Mouse (Mus musculus) embryo, embryonic 10 days (tissue): ENCODE data around the gene Rita1.
A peak's percentile ranks its signal among the peaks of the same experiment; 100 is the strongest.

ENCODE experiments used
- DNase-seq: peaks from one replicate; pipeline ENCODE4 v3.0.0-alpha.2; 2015; ENCODE audit warnings: low spot score

Gene Rita1

DNA sequence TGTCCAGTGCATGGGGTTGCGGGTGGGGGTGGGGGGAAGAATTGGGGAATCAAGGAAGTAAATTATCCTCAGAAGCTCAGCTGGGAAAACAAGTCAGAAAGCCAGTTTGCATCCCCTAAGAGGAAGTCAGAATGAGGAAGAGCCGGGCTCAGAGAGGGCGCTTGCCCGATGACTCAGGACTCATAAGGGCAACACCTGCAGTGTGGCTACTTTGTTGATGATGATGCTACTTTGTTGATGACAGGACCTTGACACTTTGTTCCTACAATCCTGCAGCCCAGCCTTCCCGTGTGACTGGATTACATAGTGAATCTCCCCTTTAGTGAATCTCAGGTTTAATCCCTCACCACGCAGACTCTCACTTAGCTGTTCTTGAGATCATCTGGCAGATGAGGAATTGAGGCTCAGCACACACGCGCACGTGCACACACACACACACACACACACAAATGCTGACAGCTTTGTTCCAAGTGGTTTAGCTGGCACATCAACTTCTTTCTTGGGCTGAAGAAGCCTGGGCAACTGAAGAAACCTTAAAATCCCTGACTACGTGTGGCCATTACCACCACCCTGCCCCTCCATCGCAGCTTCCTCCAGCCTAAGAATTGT lies 42.0 kb downstream of the Rita1 start:
- no peak for DNase-seq

DNA sequence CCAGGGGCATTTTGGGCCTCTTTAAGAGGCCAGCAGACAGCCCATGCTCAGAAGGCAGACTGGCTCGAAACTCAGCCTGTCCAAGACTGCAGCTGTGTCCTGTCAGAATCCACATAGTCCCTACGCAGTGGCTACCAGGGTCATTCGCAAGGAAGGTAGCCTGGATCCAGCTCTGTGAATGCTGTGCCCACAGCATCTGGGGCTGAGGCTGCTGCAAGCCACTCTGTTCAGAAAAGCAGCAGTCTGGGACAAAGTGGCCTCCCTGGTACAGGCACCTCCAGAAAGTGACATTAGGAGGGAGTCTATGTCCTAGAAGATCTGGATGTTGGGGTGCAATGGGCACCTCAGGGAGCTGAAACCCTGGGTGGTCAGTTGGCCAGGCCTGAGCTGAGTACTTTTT lies 42.6 kb downstream of the Rita1 start:
- DNase-seq: no peak

DNA sequence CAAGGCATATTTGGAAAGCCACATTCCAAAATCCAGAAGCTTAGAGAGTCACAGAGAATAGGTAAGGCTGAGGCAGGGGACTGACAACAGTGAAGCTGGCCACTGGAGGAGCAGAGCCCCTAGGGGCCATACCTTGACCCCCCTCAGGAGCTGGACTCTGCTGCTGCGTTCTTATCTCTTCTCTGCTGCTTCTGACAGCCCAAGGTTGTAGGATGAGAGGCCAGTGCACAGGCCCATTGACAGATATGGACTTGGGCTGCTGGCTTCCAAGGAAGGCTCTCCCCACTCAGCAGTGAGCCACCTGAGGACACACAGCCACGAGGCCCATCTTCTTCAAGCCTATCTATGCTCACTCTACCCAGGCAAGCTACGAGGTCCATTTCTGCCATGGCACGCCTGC lies 43.4 kb downstream of the Rita1 start:
- no peak for DNase-seq

DNA sequence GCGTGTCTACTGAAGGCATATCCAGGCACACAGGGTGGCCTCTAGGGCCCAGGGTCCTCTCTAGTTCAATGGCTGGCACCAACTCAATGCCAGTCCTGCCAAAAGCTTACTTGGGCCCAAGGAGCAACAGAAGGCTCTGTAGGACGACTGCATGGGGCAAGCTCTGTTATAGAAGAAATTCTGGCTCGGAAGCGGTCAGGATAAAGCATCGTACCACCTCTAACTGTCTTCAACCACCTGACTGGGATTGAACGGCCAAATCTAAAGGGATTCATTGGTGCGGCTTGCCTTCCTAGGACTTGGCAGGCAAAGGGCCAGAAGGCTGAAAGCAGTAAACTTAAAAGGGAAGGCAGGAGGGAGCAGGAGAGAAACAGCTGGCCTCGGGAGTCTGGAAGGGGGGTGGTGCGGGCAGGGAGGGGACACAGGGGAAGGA lies 44.0 kb downstream of the Rita1 start:
- no peak for DNase-seq

DNA sequence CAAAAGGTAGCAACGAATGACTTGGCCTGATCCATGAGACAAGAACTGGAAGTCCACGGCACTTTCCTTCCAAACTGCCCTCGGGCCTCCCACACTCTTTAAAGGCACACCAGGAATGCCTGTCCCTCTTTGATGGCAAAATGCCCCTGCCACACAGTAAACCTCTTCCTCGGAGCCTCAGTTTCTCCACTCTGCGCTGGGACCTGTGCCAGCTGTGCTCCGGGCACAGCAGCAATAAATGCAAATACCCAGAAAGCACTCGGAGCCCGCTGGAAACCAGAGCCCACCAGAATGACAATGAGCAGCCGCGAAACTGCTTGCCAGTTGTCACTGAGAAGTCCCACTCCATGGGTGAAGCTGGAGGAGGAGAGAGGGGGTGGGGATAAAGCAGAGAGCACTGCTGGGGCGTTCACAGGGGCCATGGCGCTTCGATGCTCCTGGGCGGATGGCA lies 44.6 kb downstream of the Rita1 start:
- no peak for DNase-seq

DNA sequence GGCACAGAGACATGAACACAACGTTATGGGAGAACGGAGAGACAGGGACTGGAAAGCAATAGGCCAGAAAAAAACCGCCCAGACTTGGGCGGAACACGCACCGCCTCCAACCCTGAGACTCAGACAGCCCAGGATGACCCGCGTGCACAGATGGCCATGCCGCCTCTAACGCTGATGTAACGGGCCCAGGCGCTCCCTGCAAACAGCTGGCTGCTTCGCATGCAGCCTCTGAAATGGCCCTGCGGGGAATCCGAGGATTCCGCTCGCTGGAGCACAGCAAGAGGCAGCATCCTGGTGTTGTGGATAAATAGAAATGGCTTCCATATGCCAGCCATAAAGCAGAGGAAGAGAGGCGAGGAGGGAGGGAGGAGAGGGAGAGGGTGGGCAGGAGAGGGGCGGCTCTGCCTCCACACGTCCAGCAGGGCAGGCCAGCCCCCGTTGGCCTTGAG lies 45.1 kb downstream of the Rita1 start:
- peak; percentile 78 for DNase-seq

DNA sequence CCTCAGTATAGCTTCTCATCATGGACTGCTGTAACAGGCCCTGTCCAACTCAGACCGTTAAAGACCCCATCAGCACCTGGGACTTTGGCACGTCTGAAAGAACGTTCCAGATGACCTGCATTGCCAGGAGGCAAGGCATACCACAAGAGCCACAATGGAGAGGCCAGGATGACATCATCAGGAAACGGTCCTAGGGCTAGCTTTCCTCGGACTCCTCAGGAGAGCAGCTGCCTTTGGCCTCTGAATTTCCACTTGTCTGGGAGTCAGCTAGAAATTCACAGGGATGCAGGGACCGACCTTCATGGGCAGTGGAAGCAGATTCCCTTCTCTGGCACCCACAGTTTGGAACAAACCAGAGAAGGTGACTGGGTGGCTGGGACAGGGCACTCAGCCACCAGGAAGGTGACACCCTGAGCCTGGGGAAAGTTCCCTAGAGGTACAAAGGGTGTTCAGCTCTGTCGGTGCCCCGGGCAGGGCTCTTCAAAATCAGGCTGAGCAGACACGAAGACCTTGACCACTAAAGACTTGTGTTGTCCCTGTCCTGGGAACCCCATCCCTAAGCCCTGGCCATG lies 45.6 kb downstream of the Rita1 start:
- DNase-seq: peak; percentile 53

DNA sequence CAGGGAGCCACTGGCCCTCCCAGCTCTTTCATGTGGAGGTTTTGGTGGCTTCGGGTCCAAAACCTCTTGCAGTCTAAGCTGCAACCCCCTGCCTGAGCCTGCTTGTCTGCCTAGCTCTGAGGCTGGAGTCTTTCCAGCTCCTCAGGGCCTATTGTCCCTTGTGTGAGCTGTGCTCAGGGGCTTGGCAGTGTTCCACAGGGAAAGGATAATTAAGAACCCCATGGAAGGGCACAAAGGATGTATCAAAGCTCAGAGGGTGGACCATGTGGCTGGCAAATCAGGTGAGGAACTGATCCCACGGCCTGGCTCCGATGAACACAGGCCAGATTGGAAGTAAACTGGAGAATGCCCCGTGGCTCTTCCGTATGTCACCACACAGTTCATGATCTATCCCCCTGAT lies 46.3 kb downstream of the Rita1 start:
- DNase-seq: no peak

DNA sequence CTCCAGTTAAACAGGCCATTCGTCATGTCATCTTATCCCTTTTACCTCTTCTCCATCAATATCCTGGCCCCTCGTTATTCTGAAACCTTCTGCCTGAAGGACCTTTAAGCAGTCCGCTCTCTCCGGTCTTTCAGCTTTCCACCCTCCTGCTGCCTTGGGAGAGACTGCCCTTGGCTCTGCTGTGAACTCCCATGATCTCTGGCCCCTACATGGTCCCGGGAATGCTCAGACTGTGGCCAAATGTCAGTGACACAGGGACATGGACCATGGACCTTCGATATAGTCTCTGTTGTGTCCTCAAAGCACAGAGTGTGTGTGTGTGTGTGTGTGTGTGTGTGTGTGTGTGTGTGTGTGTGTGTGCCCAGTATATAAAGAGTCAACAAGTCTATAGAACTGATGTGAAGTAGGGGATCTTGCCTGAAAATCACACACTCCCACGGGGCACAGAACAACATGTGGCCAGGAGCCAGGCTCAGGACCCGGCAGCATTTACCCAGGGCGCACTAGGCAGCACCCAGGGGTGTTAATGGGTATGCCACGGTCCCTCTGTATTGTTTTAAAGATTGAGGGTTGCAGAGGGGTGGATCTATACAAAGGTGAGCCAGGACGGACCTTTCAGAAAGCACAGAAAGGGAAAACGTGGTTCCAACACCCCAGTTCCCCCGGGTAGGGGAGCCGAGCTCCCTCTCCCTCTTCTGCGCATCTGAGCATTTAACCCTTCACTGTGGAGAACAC lies 47.1 kb downstream of the Rita1 start:
- DNase-seq: peak; percentile 60

DNA sequence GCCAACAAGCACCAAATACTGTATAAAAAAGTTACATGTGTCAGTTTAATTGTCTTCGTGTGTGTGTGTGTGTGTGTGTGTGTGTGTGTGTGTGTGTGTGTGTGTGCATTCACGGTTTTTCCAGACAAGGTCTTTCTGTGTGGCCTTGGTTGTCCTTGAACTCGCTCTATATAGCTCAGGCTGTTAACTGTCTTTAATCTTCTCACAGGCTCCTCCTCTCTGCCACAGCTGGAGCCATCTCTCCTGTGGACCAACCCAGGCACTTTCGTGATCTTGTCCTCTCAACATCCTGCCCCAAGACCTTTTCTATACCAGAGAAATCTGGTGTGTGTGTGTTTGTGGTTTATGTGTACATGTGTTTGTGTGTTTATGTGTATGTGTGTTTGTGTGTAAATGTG lies 48.5 kb downstream of the Rita1 start:
- no peak for DNase-seq

DNA sequence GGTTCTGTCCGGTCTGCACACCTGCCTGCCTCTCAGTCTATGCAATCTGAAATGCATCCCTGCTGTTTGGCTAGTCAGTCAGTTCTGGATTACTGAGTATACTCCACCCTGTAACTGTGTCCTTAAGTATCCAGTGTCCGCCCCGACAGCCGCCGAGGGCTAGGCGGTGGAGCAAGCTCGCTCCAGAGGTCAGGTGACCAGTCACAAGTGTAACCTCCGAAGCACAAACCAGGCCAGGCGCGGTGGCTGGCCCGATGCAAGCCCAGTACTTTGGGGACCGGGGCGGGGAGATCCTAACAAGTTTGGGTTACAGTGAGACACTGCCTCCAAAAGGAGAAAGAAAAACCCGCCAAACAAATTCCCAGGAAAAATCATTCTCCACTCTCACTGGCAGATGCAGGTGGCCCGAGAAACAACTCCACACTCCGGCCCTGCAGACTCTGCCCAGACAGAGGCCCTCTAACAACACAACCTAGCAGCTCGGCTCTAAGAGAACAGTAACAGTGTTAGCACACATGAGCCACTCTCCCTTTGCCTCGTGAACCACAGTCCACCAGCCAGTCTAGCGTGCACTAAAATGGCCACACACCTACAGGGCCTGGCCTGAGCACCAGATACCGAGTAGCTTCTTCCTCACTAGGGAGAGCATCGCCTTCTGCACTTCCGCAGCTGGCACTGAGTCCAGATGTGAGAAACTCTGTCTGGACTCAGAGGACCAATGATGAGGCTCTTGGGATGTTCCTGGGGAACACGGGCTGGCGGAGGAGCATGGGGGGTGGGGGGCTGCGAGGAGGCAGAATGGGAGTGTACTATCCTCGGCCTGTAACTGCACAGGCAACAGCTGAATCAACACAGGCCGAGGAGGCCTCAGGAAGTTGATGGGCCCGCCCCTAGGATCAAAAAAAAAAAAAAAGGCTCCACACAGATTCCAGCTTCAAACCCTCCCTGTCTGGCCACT lies 49.2 kb downstream of the Rita1 start:
- peak; percentile 71 for DNase-seq

DNA sequence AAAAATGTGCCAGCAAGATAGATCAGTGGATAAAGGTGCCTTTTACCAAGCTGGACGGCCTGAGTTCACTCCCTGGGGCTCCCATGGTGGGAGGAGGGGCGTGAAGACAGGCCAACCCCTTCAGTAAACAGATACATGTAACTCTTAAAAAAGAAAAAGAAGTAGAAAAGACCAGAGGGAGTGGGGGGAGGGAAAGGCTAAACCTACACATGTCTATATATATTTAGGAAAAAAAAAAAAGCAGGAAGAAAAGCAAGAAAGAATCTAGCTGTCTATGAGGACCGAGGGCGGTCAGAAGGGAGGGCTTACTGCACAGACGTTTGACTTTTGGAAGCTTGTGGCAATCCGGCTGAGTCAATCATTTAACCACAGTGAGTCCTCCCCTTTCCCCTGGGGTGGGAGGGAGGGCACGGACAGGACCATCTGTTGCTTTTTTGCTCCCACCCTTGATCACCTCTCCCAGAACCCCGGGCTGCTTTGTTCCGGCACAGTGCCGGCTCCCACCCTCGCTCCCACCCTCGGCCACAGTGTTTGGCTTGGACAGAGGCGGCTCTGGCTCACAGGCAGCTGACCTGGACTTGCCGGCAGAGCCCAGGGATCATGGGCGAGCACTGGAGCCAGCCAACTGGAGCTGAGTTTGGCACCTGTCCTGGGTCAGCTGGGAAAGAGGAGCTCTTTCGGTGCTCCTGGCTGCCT lies 51.6 kb downstream of the Rita1 start:
- DNase-seq: peak; percentile 71

DNA sequence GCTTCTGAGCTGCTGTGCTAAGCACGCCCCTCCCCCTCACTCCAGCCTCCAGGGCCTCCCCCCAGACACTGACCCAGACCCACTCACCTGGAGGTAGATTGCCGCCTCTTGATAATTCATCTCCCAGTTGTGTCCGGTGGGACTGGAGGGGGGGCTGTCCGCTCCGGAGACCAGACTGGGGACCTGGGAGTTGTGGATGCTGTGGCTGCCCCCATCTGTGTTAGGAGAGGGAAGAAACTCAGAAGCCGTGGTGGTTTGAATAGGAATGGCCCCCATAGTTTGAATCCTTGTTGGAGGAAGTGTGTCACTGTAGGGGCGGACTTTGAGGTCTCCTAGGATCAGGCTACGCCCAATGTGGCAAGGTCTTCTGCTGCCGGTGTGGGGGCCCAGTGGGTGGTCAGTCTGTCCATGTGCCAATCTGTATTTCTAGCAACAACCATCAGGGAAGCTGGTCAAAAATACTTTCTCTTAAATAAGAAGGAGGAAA lies 52.2 kb downstream of the Rita1 start:
- no peak for DNase-seq

DNA sequence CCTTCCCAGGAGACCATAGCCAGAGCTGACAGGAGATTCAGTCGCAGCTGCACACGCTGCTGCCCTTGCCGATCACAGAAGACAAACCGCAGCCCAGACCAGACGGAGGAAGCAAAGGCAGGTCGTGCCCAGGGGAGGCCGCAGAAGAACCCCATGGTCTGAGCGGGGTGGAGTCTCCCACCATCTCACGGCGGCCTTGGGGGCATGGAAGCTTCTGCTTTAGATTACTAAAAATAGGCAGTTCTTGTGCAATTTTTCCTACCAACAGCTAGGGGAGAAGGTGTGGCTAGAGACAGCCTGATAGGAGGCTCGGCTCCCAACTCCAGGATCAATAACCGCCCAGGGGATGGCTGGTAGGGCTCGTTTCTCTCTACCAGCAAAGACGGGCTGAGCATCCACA lies 53.6 kb downstream of the Rita1 start:
- no peak for DNase-seq

DNA sequence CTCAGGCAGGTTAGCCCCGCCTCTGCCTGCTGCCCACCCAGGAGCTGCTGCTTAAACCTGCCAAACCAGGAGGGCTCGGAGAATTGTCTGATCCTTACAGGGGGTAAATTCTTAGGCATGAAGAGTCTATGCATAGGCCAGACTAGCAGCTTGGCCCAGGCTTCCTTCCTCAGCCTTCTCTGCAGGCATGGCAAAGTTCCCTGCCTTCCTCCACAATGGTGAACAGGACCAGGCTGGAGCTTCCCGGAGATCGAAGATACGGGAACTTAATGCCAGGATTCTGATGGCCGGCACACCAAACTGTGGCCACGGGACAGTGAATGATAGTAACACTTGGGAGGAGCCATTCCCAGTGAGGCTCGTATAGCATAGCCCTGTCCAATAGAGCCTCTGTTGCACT lies 54.3 kb downstream of the Rita1 start:
- no peak for DNase-seq

DNA sequence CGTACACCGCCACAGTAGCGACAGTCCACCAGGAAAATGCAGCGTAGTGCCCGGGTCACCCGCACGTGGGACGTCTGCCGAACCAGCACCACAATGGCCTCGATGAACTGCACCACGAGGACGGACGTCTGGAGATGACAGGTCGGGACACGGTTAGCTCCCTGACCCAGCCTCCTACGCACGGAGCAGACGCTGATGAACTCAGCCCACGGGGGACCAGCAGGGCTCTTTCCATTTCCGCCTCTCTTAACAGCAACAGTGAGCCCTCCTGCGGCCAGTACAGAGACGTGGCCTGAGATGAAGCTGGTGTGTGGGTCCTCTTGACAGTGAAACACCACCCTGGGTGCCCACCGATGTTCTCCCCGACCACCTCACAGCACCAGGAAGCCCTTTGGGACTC lies 56.5 kb downstream of the Rita1 start:
- DNase-seq: no peak

DNA sequence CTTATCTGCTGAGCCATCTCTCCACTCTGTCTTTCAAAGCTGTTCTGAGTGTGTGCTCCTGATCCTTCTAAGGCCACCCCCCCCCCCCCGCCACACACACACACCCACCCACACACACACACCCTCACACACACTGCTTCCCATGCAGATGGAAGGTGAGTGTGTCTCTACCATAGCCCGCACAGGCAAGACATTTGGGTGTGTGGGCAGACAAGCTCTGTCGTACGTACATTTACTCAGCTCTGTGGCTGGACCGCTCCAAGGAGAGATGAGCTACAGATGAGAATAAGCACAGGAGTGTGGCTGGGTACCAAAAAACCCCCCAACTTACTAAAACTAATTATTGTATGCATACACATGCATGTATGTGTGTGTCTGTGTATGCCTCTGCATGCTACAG lies 61.7 kb downstream of the Rita1 start:
- no peak for DNase-seq

DNA sequence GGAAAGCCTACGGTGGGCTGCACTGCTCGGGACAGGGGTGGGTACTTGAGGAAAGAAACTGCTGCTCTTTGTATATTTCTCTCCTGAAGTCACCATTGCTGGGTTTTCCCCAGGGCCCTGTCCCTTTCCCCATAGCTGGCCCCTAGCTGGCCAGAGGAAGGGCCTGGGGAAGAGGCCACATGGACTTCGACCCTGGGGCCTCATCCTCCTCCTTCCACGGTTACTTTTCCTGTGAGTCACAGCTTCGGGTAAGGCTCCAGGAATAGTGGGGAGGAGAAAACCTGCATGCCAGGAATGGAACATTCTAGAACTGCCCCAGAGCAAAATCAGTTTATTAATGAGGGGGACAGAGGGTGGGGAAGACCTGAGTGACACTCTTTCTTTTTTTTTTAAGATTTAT lies 62.3 kb downstream of the Rita1 start:
- DNase-seq: no peak

DNA sequence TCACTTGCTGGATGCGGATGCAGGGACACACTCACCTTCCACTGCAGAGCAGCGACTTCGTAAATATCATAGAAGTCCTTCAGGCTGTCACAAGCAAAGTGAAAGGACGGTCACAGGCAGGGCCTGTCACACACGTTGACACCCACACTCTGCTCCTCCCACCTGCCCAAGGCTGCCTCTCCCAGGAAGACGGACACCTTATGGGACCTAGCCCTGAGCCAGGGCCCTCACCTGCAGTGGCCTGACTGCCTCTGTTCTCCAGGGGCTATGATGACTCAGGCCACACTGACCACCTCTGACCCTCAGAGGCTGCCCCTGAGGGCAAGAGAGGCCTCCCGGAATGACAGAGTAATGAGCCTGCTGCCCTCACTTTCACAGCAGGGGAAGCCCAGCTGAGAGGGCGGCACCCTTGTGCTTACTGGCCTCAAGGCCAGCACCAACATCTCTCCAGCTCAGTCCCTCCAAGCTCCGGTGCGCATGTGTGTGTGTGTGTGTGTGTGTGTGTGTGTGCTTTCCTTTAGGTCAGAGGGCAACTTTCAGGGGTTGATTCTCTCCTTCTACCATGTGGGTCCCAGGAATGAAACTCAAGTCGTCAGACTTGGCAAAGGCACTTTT lies 64.0 kb downstream of the Rita1 start:
- peak; percentile 50 for DNase-seq
